Mouse (Mus musculus): ENCODE data around the gene Ccnt1.

Ccnt1 gene

DNA sequence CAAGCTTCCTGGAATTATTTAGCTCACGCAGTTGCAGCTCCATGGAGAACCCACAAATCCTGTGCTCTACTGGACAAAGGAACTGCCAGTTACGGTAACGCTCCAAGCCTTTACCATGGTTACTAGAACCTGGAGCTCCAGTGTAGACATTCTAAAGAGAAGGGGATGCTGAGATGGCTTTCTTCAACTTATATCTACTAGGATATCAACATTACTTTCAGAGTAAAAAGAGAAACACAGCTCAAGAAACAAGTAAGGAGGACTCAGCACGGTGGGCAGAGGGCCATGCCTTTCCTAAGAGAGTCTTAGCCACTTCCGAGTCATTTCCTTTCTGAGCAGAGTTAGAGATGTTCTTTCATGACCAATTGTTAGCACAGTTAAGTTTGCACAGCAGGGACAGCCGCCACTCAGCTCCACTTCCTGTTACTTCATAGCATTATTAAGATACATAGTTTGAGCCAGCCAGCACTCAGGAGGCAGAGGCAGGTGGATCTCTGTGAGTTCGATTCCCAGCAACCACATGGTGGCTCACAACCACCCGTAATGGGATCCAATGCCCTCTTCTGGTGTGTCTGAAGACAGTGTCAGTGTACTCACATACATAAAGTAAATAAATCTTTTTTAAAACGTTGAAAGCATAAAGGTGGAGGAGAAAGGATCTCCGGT lies at the start of gene Ccnt1, which contains the start of gene 4930415O20Rik:
Ccnt1 (minus strand) TSS at position 51 of the 666 bp plus-strand sequence.
4930415O20Rik (plus strand) TSS at position 132 of the 666 bp plus-strand sequence.
- DNase-seq (ENCODE audit: low spot score) = no peak

DNA sequence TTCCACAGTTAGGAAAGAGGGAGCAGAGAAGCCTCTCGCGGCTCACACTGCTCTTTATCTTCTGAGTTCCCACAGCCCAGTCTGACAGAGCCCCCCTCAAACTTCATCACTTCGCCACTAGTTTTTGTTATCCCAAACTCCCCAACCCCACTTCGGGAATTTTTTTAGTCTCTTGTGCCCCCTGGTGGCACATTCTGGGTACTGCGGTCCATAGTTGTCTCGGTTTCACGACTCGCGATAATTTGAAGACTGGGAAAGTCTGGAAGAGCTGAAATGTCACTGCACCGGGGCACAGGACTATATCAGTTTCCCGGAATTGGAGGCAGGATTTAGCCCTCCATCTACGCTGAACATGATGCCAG lies 46.4 kb upstream of the Ccnt1 start:
- DNase-seq (ENCODE audit: low spot score) = peak; percentile 87

DNA sequence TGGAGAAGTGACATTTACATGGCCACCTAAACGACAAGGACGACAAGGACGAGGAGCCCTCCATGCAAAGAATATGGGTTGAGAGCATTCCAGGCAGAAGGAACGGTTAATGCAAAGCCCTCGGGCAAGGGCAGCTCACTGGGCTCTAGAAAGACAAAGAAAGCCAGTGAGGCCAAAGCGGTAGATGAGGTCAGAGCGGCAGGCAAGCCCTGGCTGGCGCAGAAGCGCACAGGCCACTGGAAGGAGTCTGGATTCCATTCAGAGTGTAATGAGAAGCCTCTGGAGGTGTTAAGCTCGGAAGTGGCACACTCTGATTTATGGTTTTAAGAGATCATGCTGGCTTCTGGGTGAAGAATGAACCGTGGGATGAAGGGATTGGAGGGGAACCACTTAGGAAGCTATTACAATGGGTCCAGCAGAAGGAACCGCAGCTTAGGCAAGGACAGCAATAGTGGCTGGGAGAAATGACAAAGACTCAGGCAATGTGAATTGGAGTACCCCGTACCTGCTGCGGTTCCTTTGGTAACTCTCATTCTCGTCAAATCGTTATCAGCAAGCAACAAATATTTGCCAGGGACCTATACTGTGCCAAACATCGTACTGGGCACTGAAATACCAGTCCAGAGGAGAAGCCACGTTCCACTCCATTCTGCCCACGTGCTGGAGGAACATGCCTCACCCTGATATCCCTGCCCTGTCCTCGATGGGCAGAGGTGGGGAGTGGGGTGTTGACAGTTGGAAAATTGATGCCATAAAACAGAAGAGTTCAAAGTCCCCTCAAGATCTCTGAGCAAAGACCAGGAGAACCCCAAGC lies 45.8 kb upstream of the Ccnt1 start:
- DNase-seq (ENCODE audit: low spot score) = no peak

DNA sequence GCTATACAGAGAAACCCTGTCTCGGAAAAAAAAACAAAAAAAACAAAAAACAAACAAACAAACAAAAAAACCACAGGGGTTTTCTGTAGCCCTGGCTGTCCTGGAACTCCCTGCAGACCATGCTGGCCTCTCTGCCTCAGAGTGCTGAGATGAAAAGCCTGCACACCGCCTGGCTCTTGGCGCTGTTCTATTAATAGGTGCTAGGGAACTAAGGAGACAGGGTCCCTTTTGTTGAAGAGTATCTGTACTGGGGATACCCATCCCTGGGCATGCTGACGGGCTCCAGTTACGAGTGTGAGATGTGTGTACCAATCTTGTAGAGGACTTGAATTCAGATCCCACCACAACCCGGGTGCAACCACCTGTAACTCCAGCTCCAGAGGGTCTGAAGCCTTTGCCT lies 45.0 kb upstream of the Ccnt1 start:
- DNase-seq (ENCODE audit: low spot score) = no peak

DNA sequence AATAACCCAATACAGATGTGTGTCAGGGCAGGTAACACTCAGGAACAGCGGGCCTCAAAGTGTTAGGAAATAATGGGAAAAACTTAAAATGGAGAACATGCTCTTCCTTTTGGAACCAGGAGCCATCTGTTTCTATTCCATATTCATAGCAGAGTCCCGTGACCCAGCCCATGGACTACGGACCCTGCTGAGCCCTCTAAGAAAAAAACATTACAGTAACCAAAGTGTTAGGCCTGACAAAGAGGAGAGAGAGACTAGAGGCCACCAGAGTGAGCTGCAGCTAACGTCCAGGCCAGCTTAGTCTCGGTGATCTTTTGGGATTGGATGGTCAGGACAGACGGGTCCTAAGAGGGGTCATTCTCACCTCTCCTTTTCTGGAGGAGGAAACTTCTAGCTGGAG lies 44.2 kb upstream of the Ccnt1 start:
- no peak for DNase-seq (ENCODE audit: low spot score)

DNA sequence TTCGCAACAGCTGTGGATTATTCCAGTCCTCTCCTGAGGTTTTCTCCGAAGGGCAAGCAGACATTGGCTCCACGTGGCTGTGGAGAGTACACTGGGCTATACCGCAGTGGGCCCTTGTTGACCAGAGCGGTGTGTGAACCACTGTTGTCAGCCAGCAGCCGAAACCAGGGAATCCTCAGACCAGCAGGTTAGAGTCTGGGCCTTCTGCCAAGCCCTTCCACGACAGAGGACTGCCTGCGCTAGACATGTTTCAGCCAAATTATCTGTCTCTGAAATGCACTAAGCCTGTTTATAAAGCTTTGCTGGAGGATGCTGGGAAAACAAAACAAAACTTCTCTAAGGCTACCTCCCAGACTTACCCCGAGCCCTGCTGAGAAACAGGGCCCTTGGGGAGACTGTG lies 43.8 kb upstream of the Ccnt1 start:
- no peak for DNase-seq (ENCODE audit: low spot score)

DNA sequence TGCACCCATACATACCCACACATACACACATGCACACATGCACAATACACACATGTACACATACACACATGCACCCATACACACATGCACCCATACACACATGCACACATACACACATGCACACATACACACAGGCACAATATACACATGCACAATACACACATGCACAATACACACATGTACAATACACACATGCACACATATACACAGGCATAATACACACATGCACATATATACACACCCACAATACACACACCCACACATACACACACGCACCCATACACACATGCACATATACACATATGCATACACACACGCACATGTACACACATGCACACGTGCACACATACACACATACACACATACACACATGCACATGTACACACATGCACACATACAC lies 41.5 kb upstream of the Ccnt1 start:
- no peak for DNase-seq (ENCODE audit: low spot score)

DNA sequence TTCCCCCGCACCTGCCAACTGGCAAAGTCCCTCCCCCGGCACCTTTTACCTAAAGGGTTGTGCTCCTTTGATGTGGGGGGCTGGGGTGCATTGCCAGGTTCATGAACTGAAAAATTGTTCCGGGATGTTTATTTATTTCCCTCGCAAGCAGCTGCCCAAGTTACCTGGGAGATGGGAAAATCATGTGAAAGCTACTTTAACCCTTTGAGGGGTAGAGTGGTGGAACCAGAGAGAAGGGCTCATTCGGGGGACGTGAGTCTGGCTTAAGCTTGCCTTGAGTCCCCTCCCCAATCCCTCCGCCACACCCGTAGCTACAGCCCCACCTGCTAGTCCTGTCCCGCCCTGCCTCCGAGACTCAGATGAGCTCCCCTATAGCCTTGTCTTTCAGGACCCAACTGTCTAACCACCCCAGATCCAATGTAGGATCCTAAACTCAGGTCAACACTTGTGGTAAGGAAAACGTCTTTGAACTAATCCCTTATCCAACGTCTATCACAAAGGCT lies 39.5 kb upstream of the Ccnt1 start:
- DNase-seq (ENCODE audit: low spot score) = no peak

DNA sequence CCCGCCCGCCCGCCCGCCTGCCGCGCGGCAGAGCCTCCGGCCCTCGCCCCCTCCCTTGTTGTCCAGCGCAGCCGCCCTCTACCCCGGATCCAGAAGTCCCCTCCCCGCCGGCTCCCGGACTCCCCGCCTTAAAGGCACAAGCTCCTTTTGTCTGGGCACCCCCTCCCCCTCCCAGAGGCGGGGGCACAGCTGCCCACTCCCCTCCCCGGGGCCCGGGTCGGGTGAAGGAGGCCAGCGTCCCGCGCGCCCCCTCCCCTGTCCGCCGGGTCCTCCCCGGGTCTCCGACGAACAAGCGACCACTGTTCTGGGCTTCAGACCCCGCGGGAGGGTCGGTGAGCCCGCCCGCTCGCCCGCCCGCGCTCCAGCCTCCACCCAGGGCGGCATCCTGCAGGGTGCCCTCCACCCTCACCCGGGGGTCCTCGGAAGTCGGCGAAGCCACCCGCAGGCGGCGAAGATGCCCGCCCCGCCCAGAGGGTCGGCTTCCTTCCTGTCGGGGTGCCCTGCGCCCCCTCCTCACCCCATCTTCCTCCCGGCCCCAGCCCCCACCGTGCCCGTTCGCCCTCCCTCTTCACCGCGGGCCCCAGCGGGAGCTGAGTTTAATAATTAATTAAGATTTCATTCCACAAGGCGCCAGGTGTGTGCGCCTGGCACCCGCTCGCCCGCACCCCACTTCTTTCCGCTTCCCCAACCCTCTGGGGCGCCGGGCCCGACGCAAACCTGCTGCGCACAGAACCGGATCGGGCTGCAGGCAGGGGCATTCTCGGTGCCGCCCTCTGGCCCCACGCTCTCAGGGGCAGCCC lies 38.8 kb upstream of the Ccnt1 start, which contains the start of gene Adcy6:
Adcy6 (minus strand) TSS at position 746 of the 800 bp plus-strand sequence.
- DNase-seq (ENCODE audit: low spot score) = peak; percentile 80

DNA sequence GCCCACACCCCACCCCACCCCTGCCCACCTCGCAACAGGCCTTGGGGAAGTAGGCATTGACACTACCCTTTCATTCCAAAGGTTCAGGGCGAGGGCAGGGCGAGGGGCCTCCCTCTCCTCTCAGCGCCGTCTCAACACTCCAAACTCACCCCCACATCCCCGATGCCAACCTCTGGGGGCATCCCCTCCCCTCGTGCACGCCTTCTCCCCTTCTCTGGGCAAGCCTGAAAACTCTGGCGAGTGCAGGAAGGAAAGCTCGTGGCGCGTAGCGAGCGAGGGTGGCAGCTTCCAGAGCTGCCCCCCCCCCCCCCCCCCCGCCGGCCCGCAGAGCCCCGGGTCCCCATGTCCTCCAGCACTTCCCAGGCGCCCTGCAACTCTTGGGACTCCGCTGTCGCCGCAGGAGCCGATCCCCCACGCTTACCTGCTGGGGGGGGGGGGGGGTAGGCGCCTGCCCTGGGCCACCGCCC lies 38.1 kb upstream of the Ccnt1 start:
- DNase-seq (ENCODE audit: low spot score) = no peak

DNA sequence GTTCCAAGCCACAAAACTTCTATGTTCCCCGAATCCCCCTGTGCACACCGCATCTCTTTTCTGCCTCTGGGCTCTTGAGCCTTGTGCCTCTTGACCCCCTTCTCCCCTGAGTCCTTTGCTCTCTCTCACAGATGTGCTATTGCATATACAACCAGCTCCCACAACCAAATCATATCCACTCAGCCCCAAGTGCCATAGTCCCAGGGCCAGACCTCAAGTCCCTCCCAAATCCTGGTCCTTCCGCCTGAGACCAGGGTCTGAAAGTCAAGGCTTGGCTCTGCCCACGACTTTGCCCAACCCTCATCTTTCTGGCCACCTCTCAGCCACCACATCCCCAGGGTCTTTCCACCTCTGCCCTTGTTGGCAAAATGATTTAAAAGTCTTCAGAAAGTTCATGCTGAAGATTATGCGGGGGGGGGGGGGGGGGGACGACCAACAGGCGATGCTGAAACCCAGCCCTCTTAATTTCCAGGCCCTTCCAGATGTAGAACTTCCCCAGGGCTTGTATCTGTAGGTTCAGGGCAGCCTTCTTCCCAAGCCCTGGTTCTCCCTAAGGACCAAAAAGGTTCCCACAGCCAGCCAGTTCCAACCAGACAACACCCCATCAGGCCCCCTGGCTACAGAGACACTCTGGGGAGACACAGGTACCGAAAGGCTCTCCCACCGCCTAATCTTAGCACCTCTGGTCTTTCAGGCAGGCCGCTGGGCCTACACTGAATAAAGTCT lies 37.5 kb upstream of the Ccnt1 start:
- DNase-seq (ENCODE audit: low spot score) = no peak

DNA sequence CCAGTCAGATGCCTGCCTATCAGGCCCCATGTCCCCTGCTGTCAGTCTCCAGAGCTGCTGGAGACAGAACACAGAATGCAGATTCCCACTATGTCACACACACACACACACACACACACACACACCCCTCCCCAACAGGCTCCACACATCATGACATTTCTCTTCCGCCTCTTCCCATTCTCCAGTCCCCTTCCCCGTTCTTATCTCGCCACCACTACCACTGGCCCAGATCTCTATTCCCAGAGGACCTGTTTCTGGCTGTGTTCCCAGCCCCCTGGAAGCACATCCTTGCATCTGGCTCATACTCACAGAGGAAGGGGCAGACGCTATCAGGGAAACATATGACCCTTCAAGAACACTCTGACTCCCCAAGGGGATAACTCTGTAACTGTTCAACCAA lies 36.8 kb upstream of the Ccnt1 start:
- peak; percentile 68 for DNase-seq (ENCODE audit: low spot score)

DNA sequence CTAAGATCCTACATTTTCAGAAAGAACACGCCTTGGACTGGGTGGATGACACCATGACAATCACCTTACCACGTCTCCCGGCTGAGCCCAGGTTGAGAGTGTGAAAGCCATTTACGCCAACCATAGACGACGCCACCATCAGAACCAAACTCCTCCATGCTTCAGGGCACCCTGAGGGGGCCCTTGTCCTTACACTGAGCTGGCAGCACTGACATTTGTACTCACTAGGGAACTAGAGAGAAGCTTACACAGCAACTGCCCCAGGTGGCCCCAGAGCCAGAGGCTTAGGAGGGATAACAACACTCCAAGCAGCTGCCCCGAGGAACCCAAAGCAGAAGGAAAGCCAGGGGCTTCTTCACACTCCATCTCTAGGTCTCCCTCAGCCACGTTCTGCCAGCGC lies 36.0 kb upstream of the Ccnt1 start:
- DNase-seq (ENCODE audit: low spot score) = no peak

DNA sequence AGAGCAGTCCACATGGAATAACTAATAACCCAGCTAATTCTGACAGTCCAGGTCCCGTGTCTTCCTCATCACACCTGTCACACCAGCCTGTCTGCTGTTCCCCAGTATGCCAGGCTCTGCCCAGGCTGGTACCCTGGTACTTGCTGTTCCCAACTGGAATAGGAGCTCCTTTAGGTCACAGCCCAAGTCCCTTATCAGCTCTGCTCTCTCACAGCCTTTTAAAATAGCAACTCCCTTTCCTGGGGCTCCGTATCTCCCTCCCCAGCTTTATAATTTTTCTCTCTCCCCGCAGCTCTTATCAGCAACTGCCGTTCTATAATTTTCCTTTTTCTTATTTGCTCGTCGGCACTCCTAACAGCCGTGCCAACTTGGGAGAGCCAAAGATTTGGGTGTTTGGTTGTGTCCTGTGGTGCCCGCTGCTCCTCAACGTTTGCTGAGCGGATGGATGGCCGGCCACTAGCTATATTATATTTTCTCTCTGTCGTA lies 35.4 kb upstream of the Ccnt1 start:
- DNase-seq (ENCODE audit: low spot score) = no peak

DNA sequence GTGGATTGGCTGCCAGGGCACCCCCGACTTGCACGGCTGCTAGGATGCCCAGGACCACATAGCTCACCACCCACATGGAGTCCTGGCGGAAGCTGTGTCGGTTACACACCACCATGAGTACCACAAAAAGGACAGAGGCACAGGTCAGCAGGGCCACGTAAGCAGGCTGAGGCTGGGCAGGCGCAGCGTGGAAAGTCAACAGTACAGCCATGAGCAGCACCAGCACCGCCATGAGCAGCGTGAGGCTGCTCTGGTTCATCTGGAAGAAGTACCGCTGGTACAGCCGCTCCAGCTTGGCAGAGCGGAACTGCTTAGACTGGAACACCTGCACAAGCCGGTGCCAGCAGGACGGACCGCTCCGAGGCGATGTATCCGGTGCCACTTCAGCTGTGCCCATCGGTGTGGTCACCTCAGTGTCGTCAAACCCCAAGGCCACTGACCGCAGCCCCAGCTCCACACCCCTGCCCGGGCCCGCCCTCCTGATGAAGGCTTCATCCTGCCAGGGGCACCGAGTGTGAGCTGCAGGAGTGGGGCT lies 33.4 kb upstream of the Ccnt1 start:
- DNase-seq (ENCODE audit: low spot score) = no peak

DNA sequence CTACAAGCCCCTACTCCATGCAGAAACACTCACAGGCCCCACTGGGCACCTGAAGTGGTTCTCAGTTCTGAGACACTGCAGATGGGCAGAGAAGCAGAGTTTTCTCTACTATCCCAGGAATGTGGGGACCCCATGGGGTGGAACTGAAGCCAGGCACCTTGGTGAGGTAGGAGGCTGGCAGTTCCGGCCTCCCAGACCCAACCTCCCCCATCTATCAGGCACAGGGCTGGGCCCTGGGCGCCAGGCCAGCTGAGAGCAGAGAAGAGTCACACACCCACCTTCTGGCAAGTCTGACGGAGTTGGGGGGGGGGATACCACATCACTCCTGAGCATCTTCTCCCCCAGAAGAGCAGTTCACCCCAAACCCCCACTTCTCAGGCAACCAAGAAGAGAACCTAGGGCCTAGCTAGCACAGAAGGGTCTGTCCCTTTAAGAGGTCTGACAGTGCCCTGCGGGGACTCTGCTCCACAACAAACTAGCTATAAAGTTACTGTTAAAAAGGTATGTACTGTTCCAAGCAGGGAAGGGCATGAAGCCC lies 32.3 kb upstream of the Ccnt1 start:
- DNase-seq (ENCODE audit: low spot score) = no peak

DNA sequence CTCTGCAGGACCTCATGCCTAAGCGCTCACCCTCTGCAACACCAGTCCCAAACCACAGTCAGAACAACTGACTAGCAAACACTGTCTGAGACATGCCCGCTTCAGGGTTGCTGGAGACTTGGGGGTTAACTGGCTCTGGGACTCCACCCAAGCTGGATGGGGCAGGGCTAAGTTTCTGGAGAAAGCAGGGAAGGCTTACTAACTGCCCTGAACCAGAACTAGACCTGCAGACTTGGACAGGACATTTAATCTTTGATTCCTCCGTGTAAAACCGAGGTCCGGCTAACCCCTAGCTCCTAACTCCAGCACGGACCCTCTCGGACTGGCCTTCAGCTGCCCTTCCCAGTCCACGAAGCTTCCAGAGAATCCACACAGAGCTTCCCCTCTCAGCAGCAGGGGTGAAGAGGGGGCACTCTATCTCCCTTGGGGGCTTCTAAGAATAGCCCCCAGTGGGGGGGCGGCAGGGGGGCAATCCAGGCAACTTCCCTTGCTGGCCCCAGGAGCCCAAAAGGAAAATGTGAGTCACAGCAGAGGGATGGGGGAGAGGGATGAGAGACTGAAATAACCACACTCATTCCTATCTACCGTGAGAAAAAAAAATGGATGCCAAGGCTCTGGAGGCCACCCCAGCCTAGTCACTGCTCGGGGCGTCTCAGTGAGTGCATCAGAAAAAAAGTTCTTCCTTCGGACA lies 31.6 kb upstream of the Ccnt1 start:
- no peak for DNase-seq (ENCODE audit: low spot score)

DNA sequence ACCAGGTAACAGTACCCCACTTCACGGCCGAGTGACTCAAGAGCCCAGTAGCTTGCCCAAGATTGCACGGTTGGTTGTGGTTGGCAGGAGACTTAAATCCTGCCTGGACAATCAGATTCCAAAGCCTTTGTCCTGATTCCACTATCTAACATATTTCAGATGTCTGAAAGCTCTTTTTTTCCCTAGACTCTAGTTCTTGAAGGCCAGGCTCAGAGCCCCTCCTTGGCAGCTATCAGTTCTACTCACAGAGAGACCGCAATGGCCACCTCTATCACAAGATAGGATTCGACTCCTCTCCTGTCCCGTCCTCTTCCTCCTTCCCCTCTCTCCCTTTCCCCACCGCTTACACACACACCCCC lies 31.1 kb upstream of the Ccnt1 start:
- no peak for DNase-seq (ENCODE audit: low spot score)

DNA sequence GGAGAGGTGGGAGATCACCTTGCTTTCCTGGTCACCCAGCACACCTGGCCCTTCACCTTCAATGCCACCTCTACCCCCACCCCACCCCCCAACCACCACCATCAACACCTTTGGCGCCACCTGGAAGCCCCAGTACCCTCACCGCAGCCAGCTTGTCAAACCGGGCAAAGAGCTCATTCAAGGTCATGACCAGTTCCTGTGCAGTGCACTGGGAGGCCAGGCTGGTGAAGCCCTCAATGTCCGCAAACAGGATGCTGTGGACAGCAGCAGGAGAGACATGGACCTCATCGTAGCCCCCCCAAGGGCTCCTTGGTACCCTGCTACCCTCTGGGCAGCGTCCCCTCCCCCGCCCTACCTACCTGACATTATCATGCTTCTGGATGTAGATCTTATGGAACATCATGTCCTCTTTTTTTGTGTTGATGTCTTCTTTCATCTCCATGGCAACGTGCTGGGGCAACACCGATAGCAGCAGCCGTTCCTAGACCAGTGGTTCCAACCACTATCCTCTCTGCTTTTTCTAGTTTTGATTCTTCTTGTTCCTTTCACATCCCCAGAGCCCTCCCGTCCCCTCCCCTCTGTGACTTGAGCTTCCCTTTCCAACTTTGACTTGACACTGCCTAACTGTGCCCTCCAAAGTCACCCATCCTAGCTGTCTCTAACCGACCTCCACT lies 29.4 kb upstream of the Ccnt1 start:
- DNase-seq (ENCODE audit: low spot score) = no peak

DNA sequence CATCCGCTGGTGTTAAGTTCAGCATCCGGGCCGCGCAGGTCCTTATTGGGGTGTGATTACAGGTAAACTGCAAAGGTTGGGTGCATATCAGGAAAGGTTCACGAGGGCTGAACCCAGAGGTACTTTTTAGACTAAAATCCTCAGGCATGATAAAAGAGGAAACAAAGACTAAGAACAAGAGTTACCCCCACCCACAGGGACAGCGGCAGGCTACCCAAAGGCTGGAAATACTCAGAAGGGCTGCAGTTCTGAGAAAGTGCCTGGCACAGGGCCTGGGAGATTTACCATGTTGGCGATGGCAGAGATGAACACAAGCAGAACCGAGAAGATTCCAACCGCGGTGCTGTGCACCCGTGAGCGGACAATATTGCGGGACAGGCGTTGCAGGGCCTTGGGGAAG lies 25.9 kb upstream of the Ccnt1 start:
- DNase-seq (ENCODE audit: low spot score) = no peak
